ENCODE assay signal across 8 mouse cellular contexts in the genomic region with DNA sequence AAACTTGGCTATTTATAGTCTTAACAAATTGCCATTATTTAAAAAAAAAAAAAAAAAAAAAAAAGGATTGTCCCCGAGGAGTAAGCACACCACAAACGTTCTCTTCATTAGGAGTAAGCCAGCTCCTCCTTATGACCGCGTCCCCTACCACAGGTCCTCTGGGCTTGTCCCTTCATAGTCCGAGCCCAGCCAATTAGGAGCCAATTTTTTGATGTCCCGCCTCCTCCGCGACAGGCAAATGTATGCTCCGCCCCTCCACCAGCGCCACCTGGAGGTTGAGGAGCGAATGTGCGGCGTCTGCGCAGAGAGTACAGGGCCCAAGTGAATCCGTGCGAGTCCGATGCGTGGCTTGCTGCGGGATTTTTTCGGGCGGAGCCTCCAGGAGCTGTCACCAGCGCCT. TPM values are rescaled to one million over a fixed set of nuclear protein-coding genes. Genes with fewer than 3 reads are reported as not detected.
DNase-seq lines count a peak whose midpoint lies in the region; ATAC-seq lines count a peak whose summit lies in the region.

No protein-coding gene starts in this region.

- peak overlapping the region; percentile 21 for H3K4me3 ChIP-seq in embryonic facial prominence, embryonic 11.5 days (ENCODE audit: low read depth, low read length)
- 0 out of 2 replicates have a peak overlapping the region, but pooled peaks have one; percentile 1 for H3K4me3 ChIP-seq in midbrain, embryonic 11.5 days (ENCODE audit: low read depth, low read length)

- no peaks in the 10 kb centered on the region for H3K36me3 ChIP-seq in embryonic facial prominence, embryonic 11.5 days (replicated peaks; ENCODE audit: control insufficient read depth, insufficient read depth, low read depth, low read length)
- no peaks in the 10 kb centered on the region for H3K36me3 ChIP-seq in midbrain, embryonic 11.5 days (ENCODE audit: control insufficient read depth, insufficient read depth, low read length)

- no peaks in the 10 kb centered on the region for H3K9me3 ChIP-seq in embryonic facial prominence, embryonic 11.5 days (replicated peaks; ENCODE audit: control insufficient read depth, low read length)
- H3K9me3 ChIP-seq in midbrain, embryonic 11.5 days (ENCODE audit: control insufficient read depth, low read length): no peaks in the 10 kb centered on the region

- intact Hi-C loops in left cerebral cortex, postnatal 4 days (cut with DNase I): loop anchor here (10.0 kb wide), 1 partner anchor 97 kb away; no protein-coding TSS in a partner anchor

- ATAC-seq in embryonic facial prominence, embryonic 11.5 days (replicated peaks; ENCODE audit: insufficient number of reproducible peaks, low FRiP score, low TSS enrichment, low read depth): peak; percentile 76
- ATAC-seq in granulocyte monocyte progenitor cell, adult 5-6 weeks (replicated peaks; ENCODE audit: poor library complexity, severe bottlenecking): peak; percentile 98
- ATAC-seq in midbrain, embryonic 11.5 days (ENCODE audit: low FRiP score): peak; percentile 93

- no peak overlapping the region for H3K27ac ChIP-seq in embryonic facial prominence, embryonic 11.5 days (replicated peaks; ENCODE audit: low read depth, low read length)
- H3K27ac ChIP-seq in midbrain, embryonic 11.5 days (ENCODE audit: low read depth, low read length): no peak overlapping the region

- no peaks in the 10 kb centered on the region for H3K27me3 ChIP-seq in embryonic facial prominence, embryonic 11.5 days (ENCODE audit: control insufficient read depth, insufficient read depth, low read length)
- peaks cover 2% of the 10 kb centered on the region; the same call in 1 of the 2 replicates for H3K27me3 ChIP-seq in midbrain, embryonic 11.5 days (ENCODE audit: control insufficient read depth, insufficient read depth, low read length)

- peak overlapping the region; percentile 36 for H3K4me2 ChIP-seq in embryonic facial prominence, embryonic 11.5 days (ENCODE audit: low read depth, low read length)
- H3K4me2 ChIP-seq in midbrain, embryonic 11.5 days: peak overlapping the region; percentile 36

- DNase-seq in adrenal gland, postnatal 25 days: peak; percentile 94
- DNase-seq in embryonic facial prominence, embryonic 11.5 days (ENCODE audit: low spot score): peak; percentile 94
- peak; percentile 92 for DNase-seq in kidney, adult 11 months
- peak; percentile 97 for DNase-seq in left cerebral cortex, postnatal 4 days
- DNase-seq in midbrain, embryonic 11.5 days (ENCODE audit: low spot score, missing footprints): peak; percentile 99
- peak; percentile 99 for DNase-seq in right cerebral cortex, postnatal 4 days
- peak; percentile 88 for DNase-seq in yolk sac, embryonic 10.5 days (ENCODE audit: low spot score)

- peaks cover 8% of the 10 kb centered on the region for H3K4me1 ChIP-seq in embryonic facial prominence, embryonic 11.5 days (ENCODE audit: control insufficient read depth, insufficient read depth, low read length)
- peaks cover 14% of the 10 kb centered on the region for H3K4me1 ChIP-seq in midbrain, embryonic 11.5 days (ENCODE audit: control insufficient read depth, insufficient read depth, low read length)

- peak overlapping the region; percentile 52; the same call in 1 of the 2 replicates for H3K9ac ChIP-seq in embryonic facial prominence, embryonic 11.5 days (replicated peaks; ENCODE audit: low read length)
- no peak overlapping the region for H3K9ac ChIP-seq in midbrain, embryonic 11.5 days (ENCODE audit: low read length)

- WGBS in embryonic facial prominence, embryonic 11.5 days: under 1% methylated on average over 22 of the region's 22 CpGs
- under 1% methylated on average over 22 of the region's 22 CpGs for WGBS in midbrain, embryonic 11.5 days

RNA-seq across cellular contexts. Expression of a gene that starts 14.1 kb away (rescaled TPM):
- total RNA-seq in adrenal gland, postnatal 25 days (2021): 62.9 and 86.0 TPM in 2 replicates
- polyA plus RNA-seq in embryonic facial prominence, embryonic 11.5 days (2014; fragmentation: Nextera tagmentation; extraction: Ambion mirVana): 69.5 and 80.9 TPM in 2 replicates
- total RNA-seq in granulocyte monocyte progenitor cell, adult 5-6 weeks (2014; fragmentation: Nextera tagmentation): 20.2 and 33.6 TPM in 2 replicates
- total RNA-seq in granulocyte monocyte progenitor cell, adult 5-6 weeks (2017): 21.7 and 22.9 TPM in 2 replicates
- total RNA-seq in left cerebral cortex, postnatal 4 days (2021): 100 to 1,000 TPM; 184 to 206 TPM
- 49.6 and 56.5 TPM in 2 replicates for polyA plus RNA-seq in midbrain, embryonic 11.5 days (2014; fragmentation: Nextera tagmentation; extraction: Ambion mirVana)
